Mouse (Mus musculus) skeletal muscle tissue, adult 2 months (tissue): ENCODE data around the gene Mad1l1.

ENCODE experiments used
- DNase-seq: peaks from one replicate; pipeline ENCODE4 v3.0.0-alpha.2; 2012; ENCODE audit warnings: low read depth, low spot score

Mad1l1 gene

DNA sequence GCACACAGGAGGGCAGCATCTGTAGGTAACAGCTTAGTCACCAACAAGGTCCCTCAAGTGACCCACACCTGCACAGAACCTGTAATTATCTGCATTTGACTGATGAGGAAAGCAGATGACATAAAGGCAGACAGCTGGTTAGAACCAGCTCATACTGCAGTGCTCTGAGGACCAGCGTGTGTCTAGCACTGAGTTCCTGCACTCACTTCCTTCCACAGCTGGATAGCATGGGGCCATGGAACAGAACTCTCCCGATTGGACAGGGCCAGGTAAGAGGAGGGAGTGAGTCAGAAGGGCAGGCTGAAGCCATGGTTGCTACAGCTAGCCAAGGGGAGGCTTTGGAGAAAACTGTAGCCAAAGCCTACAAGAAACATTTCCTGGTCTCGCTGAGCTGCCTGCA, 259.0 kb downstream of the Mad1l1 start:
- no peak for DNase-seq

DNA sequence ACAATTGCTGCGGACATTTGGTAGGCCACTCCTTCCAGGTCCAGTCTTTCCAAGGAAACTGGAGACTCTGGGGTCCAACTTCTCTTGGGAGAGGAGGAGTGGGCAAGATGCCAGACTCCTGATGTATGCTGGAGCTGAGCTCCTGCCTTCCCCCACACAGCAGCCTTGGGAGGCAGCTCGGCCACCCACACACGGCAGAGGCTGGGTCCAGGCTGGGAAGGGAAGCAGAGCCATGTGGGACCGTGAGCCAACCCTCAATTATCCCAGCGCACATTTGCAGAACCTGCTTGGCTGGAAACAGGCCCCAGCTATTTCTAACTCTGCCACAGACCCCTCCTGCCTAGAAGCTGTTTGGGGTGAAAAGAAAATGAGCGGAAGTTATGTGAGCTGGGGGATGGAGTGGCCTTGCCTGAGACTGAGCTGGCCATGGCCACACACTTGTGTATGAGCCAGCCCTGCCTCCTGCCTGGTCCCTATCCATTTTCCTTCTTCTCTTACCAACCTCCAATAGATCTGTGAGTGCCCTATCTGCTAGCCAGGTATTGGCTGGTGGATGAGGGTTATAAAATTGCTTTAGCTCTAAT, 260.0 kb downstream of the Mad1l1 start:
- no peak for DNase-seq

DNA sequence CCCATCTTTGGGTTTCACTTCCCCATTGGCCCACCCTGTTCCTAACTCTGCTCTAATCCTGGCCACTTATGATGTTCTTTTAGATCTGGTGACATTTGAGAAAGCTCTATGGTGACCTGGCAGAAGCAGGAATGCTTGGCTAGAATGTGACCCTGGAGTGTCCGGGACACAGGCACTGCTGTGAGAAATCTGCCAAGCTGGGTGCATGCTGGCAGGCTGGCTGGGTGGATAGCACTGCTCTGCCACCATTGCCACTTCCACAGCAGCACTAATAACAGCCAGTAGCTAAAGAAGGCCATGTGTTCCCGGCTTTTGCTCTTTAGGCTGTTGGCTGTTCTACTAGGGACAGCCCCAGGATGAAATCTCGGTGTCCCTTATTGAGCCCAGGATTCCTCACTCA, 265.1 kb downstream of the Mad1l1 start:
- peak; percentile 54 for DNase-seq

DNA sequence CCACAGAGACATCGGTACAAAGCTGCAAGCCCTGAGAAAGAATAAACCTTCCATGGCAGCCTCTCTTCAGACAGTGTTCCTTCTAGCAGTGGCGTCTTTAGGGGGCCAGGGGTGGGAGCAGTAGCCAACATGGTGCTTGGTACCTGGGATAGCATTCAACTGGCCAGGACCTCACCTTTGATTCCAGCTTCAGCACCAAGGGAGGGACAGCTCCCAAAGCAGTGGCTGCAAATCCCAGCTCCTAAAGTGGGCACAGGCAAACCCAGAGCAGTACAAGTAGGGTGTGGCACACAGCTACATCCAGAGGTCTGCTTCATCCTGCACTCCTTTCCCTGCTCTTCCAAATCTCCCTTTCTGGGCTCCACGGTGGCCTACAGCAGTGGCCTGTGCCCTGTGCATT, 265.9 kb downstream of the Mad1l1 start:
- no peak for DNase-seq

DNA sequence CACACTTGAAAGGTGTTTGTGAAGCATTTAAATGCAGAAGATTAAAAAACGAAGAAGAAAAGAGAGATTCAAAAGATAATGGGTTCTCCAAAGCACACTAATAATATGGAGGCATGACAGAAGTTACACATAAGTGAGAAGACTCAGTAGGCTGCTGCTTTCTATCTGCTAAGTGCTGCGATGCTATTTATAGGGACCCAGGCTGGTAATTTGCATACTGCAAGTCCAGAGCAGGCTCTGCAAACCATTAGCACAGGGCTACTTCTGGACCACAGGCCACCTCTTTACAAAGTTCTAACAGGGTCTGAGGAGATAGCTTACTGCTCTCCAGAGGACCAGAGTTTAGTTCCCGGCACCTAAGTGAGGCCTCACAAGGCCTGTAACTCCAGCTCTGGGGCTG, 267.7 kb downstream of the Mad1l1 start:
- no peak for DNase-seq

DNA sequence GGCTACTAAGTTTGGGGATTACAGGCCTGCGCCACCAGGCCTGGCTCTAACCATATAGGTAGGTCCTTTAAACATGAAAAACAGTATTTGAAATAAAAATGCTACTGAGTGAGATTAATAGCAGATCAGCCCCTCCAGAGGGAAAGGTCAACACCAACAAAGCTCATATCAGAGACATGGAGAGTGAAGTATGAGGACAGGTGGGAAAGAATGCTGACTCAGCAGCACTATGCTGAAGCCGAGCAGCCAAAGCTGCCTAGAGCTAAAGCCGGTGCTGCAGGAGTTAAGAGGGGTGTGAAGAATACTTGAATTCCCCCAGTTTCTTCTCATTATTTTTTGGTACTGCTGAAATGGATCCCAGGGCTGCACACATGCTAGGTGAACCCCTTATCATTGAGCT, 268.9 kb downstream of the Mad1l1 start:
- DNase-seq: no peak

DNA sequence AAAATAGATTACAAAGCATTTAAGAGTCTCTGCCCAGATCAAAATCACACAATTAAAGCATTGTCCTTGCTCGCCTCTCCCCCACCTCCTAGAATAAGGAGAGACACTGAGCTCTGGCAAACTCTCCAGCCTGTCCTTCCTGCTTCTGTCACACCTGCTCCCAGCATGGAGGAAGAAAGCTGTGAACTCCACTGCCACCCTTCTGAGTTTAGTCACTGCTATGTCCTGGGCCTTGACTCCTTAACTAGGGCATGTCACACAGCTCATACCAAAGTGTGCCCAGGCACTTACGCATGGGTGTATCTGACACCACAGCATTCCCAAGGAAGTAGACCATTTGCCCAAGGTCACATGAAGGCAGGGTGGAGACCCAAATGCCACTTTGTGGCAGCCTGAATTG, 275.9 kb downstream of the Mad1l1 start:
- no peak for DNase-seq

DNA sequence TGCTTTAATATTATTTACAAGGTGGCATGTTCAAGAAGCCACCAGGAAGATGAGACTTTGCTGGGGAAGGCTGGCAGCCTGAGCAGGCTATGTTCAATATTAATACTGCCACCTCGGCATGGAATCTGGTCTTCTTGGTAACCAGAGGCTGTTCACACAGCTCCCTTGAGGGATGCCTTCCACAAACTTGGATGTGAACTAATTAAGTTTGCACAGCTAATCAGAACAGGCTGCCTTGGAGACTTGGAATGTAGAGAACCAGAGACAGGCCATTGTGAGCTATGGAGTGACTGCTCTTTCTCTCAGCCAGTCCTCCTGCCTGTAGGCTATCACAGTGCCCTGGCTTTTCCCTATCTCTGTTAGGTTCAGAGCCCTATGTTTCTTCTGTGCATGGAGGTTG, 278.4 kb downstream of the Mad1l1 start:
- no peak for DNase-seq

DNA sequence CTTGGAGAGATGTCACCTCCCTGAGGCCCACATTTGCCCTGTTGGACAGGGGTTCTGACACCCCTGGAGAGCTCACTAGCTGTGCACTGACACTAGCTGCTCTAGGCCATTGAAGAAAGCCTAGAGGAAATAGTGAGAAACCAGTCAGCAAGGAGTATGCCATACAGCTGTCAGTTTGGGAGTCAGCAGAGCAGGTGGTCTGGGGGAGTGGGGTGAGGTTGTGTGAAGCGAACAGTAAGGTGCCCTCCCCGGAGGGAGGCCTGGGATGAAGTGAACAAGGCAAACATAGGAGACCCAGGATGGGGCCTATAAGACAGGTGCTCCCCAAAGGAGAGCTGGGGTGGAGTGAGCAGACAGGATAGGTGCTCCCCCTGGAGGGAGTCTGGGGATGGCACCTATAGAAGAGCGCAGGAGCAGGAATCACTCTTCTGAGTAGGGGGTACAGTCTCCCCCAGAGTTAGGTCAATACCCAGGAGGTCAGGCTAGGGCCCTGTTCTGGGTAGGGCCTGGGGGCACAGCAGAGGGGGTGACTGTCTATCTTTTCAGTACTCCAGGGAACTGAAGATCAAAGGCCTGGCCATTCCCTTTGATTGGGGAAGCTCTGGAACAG, 279.2 kb downstream of the Mad1l1 start:
- DNase-seq: no peak

DNA sequence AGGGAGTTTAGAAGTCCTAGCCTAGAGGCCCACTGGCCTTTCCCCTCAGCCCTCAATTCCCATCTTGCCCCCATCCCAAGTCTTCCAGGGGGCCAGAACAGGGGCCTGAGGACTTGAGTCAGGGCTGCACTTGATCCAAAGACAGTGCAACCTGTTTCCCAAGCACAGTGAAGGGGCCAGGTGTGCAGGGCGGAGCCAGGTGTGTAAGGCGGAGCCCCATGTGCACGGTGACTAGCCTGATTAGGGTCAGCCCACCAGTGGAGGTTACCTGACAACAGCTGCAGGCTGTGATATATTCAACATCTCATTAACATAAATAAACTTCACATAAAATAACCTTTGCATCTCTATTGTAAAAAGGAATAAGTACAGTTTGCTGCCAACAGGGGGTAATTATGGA, 280.3 kb downstream of the Mad1l1 start:
- no peak for DNase-seq

DNA sequence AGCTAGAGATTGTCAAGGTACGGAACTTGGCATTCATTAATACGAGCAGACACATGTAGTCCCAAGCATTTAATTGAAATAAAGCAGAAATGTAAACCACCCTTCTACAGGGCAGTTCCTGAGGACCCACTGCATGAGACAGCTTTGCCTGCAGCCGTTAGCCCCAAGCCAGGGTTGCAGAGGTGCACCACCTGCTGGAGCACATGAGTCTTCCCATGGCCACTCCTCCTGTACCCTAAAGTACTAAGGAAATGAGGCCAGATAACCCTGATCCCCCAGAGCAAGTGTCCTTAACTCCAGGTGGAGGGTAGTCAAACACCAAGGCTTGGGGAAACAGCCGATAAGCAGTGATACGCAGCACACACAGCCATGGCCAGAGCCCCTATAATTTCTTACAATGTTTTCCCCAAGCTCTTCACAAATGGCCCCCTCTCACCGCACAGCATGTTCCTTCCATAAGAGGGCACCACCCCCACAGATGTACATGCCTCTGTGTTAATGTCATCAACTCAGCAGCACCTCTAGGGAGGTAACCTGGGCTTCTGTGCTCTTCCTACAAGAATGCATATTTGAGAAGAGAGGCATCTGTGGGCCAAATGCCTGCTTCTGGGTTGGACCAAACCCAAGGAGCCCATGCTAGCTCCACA, 283.6 kb downstream of the Mad1l1 start:
- DNase-seq: no peak

DNA sequence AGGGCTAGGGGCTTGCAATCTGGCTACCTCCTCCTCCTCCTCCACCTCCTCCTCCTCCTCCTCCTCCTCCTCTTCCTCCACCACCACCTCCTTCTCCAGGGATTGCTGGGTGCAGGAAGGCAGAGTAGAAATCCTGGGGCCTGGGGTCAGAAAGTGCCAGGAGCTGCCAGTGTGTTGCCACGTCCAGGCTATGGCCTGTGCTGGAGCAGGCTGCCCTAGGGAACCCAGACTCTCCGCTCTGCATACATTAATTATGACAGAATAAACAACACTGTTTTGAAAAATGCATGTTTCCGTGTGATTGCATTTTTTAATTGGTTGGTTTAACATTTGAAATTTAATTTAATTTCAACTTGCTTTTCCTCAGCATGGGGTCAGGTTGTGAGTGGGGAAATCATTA, 285.7 kb downstream of the Mad1l1 start:
- DNase-seq: no peak

DNA sequence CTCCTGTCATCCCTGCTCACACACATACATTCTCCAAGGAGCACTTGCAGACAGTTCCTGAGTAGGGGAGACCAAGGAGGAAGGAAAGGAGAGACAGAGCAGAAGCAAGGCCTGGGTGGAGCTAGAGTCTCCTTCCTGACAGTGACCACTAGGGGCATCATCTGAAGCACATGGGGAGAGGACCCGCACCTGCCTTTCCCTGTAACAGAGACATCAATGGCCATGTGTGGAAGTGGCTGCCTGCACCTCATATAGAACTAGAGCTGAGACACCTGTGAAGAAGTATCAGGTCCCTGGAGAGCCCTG, 286.4 kb downstream of the Mad1l1 start:
- DNase-seq: no peak

DNA sequence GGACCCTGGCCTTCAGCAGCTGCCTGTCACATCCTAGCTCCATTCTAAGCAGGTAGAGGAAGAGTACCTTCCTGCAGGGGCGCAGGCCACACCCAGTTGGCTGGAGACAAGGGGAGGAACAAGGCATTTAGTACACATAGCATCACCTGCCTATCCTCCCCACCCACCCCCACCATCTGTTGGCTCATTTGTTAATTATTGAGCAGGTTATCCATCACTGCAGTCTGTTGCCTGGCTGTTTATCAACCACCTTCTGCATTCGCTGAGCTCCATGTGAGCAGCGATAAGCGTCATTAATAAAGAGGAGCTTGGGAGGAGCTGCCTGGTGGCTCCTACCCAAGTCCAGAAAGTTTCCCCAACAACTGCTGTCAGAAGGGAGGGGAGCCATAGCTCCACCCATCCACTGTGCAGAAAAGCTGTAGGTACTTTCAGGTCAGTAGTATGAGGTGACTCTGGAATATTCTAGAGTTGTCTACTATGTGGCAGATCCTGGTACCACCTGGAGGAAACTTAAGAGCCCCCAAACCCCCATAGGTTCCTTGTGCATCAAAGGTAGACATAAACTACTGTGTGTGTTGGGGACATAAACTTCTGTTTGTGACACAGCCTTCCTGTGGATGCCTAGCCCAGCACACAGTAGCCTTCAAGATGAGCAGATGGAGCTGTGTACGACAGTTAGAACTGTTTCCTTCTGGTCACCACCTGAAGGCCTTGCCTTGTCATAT, 286.9 kb downstream of the Mad1l1 start:
- DNase-seq: peak; percentile 14

DNA sequence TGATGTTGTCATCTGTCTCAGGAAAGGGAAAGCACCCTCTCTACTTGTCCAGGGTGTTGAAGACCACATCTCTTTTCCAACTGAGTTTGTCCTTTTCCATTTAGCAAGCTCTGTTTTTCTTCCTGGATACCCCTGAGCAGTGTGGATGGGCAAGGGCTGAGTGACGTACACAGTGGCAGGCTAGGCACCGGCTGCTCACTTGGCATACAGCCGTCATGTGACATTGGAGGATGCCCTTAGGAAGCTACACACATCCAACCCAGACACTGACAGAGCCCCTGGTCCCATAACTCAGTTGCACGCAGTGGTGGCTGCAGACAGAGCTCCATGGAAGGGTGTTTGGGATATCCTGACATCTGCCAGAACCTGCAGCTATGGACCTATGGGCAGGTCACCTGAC, 295.0 kb downstream of the Mad1l1 start:
- no peak for DNase-seq

DNA sequence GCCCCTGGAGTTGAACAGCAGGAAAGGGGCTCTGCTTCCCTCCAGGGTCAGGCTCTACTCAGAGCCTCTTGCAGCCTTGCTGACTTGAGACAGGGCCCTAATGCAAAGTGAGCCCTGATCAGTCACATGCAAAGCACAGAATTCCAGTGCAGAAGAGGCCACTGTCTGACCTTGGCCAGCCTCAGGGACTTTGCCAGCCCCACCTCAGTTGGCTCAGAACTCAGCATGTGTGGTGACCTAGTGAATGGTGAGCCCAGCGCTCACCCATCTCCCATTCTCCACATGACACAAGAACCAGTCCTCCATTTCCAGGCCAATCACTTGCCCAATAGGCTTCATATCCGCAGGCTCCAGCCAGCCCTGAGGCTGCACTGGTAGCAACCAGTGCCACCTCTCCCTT, 296.1 kb downstream of the Mad1l1 start:
- DNase-seq: no peak

DNA sequence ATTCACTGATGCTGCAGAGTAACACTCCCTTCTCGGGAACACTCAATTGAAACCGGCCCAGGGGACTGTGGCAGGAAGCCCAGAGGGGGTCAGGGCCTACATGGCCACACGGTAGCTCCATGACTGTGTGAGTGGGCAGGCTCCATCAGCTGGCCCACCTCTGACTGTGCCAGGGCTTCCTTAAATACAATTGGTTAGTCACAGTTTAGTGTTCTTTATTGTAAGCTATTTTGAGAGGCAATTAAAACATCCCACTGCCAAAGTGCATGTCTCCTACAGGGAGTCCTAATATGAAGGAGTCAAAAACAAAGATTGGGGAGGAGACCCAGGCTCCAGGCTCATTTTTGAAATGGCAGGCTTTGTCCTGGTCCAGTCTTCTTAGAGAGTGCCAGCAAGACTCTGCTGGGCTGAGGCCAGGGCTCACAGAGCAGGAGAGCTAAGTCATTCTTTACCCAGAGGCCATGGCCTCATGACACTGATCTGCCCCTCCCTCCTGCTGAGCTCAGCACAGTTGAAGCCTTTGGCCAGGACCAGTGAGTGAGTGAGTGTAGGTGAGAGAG, 297.3 kb downstream of the Mad1l1 start:
- peak; percentile 51 for DNase-seq

DNA sequence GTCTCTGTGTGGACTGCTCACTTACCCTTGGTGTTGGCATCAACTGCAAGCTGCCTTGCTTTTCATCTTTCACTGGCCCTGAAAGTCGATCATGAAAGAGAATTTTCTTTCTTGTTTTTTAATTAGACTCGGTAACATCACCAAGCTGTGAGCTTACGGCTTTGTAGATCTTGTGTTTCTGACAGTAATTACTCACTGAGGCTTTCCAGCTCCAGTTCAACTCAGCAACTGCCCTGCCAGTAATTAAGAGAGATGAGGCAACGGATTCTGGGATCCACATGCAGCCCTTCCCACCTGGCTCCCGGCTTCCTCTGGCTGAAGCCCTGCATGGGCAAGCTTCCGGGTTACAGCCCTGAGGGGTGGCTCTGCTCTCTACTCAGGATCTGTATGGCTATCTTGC, 298.5 kb downstream of the Mad1l1 start:
- DNase-seq: no peak

DNA sequence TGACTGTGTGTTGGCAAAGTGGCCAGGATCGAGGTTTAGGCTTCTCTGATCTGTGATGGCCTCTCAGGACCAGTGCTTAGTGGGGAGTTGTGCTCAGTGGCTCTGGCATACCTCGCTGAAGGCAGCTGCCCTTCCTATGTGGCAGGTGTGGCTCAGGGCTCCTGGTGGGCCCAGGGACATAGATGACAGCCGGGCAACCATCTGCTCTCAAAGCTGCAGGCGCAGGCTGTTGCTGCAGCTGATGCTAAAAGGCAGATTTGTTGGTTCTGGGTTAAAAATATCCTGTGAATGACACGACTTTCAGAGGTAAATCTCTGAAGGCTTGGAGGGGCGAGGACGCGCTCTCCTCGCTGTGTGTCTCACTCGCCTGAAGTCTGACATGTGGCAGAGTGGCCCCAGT, 299.6 kb downstream of the Mad1l1 start:
- no peak for DNase-seq

DNA sequence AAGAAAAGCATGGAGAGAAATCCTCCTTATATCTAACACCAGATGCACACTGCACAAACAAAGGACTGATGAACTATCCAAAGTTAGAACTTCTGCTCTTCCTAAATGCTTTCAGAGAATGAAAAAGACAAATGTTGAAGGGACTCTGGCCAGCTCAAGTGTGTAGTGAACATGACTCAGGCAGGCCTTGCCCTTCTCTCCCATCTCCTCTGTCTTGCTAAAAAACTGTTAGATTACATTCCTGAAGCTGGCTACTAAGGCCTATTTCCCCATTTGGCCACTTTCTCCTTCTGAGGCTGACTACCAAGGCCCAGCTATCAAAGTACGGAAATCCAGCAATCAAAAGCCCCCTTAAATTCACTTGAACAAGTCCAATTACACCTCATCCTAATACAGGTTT, 301.7 kb downstream of the Mad1l1 start:
- no peak for DNase-seq

DNA sequence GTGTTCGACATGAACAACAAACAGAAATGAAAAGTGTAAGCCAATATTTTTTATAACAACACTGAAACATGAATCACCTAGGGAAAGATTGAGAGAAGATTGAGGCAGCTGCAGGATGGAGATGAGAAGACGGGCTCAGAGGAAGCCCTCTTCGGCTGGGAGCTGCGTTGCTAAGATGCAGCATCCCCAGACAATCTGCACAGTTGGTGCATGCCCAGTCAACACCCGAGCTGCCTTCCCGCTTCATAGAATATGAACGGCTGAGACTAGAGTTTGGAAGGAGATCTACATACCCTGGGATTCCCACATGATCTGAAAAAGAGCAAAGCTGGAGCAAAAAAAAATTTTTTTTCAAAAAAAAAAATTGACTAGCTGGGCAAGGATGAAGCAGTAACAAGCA, 302.6 kb downstream of the Mad1l1 start:
- no peak for DNase-seq

DNA sequence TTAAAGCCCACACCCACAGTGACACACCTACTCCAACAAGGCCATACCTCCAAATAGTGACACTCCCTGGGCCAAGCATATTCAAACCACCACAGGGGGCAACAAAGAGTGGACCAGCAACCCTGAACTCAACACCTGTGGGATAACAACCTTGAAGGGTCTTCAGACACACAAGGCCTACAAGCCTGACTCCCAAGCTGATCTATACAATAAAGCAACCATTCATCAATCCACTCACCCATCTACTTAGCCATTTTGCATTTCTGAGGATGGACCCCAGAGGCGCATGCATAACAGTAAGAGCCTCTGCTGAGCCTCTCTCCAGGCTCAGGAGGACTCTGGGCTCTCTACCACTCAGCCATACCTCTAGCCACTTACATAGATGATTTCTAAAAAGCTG, 304.5 kb downstream of the Mad1l1 start:
- DNase-seq: no peak

DNA sequence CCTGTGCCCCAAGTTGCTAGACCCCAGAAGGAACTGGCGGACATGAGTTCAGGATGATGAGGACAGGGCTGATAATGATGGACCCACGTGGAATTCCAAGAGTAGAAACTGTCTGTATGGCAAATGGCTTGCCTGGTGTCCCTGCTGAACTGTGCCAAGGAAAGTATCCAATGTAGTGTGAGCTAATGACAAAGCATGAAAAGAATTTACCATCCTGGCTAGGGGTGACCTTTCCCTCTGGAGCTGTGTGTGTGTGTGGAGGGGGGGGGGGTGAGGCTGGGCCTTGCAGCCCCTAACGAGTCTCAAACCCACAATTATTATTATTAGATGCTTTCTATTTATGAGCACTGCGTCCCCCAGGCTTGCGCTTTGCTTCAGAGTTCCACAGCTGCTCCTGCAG, 307.7 kb downstream of the Mad1l1 start:
- DNase-seq: no peak
